Mouse (Mus musculus) stomach, embryonic 16.5 days (tissue): ENCODE measurements at regions not wholly inside any gene's neighbourhood (a gene's known extent, or its start where the extent isn't known, plus 50 kb on each side); places are given as distances from the start of the nearest gene placed in this dataset.

Experiments used
- ATAC-seq: fragments of 200-750 bp; cut with Nextera tagmentation; 2 replicates; pipeline ENCODE4 v1.8.0; 2017; ENCODE audit warnings: moderate number of reproducible peaks, moderate TSS enrichment; ENCODE audit not compliant: insufficient read depth, low FRiP score
- H3K27ac ChIP-seq: fragments of 300-500 bp; sonication (generic); 2 replicates; pipeline ENCODE4 v1.5.1; 2014; ENCODE audit warnings: low read length
- H3K27me3 ChIP-seq: fragments of 300-500 bp; sonication (generic); 2 replicates; pipeline ENCODE4 v1.6.1; 2014; ENCODE audit warnings: low read length, control low read depth, mixed read lengths; ENCODE audit not compliant: control insufficient read depth, insufficient read depth
- H3K36me3 ChIP-seq: fragments of 300-500 bp; sonication (generic); 2 replicates; pipeline ENCODE4 v1.6.1; 2014; ENCODE audit warnings: low read length; ENCODE audit not compliant: control insufficient read depth, insufficient read depth
- H3K4me1 ChIP-seq: fragments of 300-500 bp; sonication (generic); 2 replicates; pipeline ENCODE4 v1.6.1; 2014; ENCODE audit warnings: low read length, control low read depth, mixed read lengths; ENCODE audit not compliant: control insufficient read depth, insufficient read depth
- H3K4me2 ChIP-seq: fragments of 300-500 bp; sonication (generic); 2 replicates; pipeline ENCODE4 v1.6.1; 2014; ENCODE audit warnings: low read depth, low read length, mixed read lengths
- H3K4me3 ChIP-seq: fragments of 300-500 bp; sonication (generic); replicated peaks from 2 replicates; pipeline ENCODE4 v1.5.1; 2014; ENCODE audit warnings: mild to moderate bottlenecking, low read length
- H3K9ac ChIP-seq: fragments of 300-500 bp; sonication (generic); 2 replicates; pipeline ENCODE4 v1.6.1; 2014; ENCODE audit warnings: low read length
- H3K9me3 ChIP-seq: fragments of 300-500 bp; sonication (generic); replicated peaks from 2 replicates; pipeline ENCODE4 v1.6.1; 2016; ENCODE audit warnings: low read length, control low read depth; ENCODE audit not compliant: control insufficient read depth
- WGBS: fragments of 180-500 bp; shearing (Covaris S2); extraction: QIAGEN DNeasy Blood & Tissue Kit; methylation state at CpG from one replicate; pipeline ENCODE4 v1.1.7; 2014; 5-methylcytosine and 5-hydroxymethylcytosine counted together

GRCm38 (mm10) chr8:92130025-92130557 is 227.3 kb upstream of the Irx5 start:
- ATAC-seq, result peak; percentile 57; the same call in 1 of the 2 replicates
- no peak overlapping the region for H3K27ac ChIP-seq

GRCm38 (mm10) chr8:92129241-92130015 is 228.0 kb upstream of the Irx5 start:
- no peak overlapping the region for H3K27ac ChIP-seq
- H3K36me3 ChIP-seq, result no peaks in the 10 kb centered on the region
- no peak overlapping the region for H3K4me3 ChIP-seq
- no peak overlapping the region for H3K9ac ChIP-seq
- peaks cover 16% of the 10 kb centered on the region for H3K4me1 ChIP-seq
- H3K27me3 ChIP-seq, result peaks cover 15% of the 10 kb centered on the region
- WGBS, result 32% methylated on average over 6 of the region's 6 CpGs
- 0 out of 2 replicates have a peak, but pooled peaks cover 4% of the 10 kb centered on the region for H3K9me3 ChIP-seq
- H3K4me2 ChIP-seq, result no peak overlapping the region
- ATAC-seq, result peak; percentile 79

More at GRCm38 (mm10) chr8:92130025-92130557, 227.3 kb upstream of the Irx5 start:
- H3K27me3 ChIP-seq, result peaks cover 22% of the 10 kb centered on the region
- 29% methylated on average over 8 of the region's 8 CpGs for WGBS
- H3K9me3 ChIP-seq, result 0 out of 2 replicates have a peak, but pooled peaks cover 4% of the 10 kb centered on the region
- H3K4me1 ChIP-seq, result peaks cover 16% of the 10 kb centered on the region
- H3K36me3 ChIP-seq, result no peaks in the 10 kb centered on the region
- no peak overlapping the region for H3K4me3 ChIP-seq
- no peak overlapping the region for H3K9ac ChIP-seq
- H3K4me2 ChIP-seq, result no peak overlapping the region

- H3K9ac ChIP-seq, result no peak overlapping the region
- H3K9me3 ChIP-seq, result no peaks in the 10 kb centered on the region
- H3K4me3 ChIP-seq, result no peak overlapping the region
- no peaks in the 10 kb centered on the region; the same call in 1 of the 2 replicates for H3K27me3 ChIP-seq
- no peak for ATAC-seq
- H3K4me1 ChIP-seq, result peaks cover 16% of the 10 kb centered on the region
- 72% methylated on average over 2 of the region's 3 CpGs for WGBS
- H3K27ac ChIP-seq, result no peak overlapping the region
- H3K4me2 ChIP-seq, result no peak overlapping the region
- no peaks in the 10 kb centered on the region for H3K36me3 ChIP-seq
Measured at GRCm38 (mm10) chr8:92125631-92126030, 231.8 kb upstream of the Irx5 start.

GRCm38 (mm10) chr8:92121296-92121695 is 236.1 kb upstream of the Irx5 start:
- no peak overlapping the region for H3K4me3 ChIP-seq
- ATAC-seq, result no peak
- H3K4me2 ChIP-seq, result no peak overlapping the region
- WGBS, result 55% methylated on average over 2 of the region's 2 CpGs
- no peaks in the 10 kb centered on the region; the same call in 1 of the 2 replicates for H3K27me3 ChIP-seq
- H3K36me3 ChIP-seq, result no peaks in the 10 kb centered on the region
- H3K4me1 ChIP-seq, result no peaks in the 10 kb centered on the region
- H3K9ac ChIP-seq, result no peak overlapping the region
- H3K9me3 ChIP-seq, result no peaks in the 10 kb centered on the region
- H3K27ac ChIP-seq, result no peak overlapping the region

GRCm38 (mm10) chr8:92115479-92116267 is 241.8 kb upstream of the Irx5 start:
- 86% methylated on average over 15 of the region's 15 CpGs for WGBS
- Histone ChIP-seq H3K9me3 (no peaks in the 10 kb centered on the region), H3K27ac (no peak overlapping the region), H3K27me3 (no peaks in the 10 kb centered on the region; the same call in 1 of the 2 replicates), H3K4me2 (no peak overlapping the region), H3K36me3 (no peaks in the 10 kb centered on the region), H3K4me1 (peaks cover 6% of the 10 kb centered on the region; the same call in 1 of the 2 replicates), H3K9ac (no peak overlapping the region), H3K4me3 (no peak overlapping the region)
- ATAC-seq, result no peak

- Histone ChIP-seq H3K27me3 (no peaks in the 10 kb centered on the region; the same call in 1 of the 2 replicates), H3K4me3 (no peak overlapping the region; the same call in 1 of the 2 replicates), H3K4me1 (peaks cover 6% of the 10 kb centered on the region; the same call in 1 of the 2 replicates), H3K9ac (no peak overlapping the region), H3K9me3 (no peaks in the 10 kb centered on the region), H3K36me3 (no peaks in the 10 kb centered on the region), H3K4me2 (peak overlapping the region; percentile 15; the same call in 1 of the 2 replicates), H3K27ac (no peak overlapping the region)
- 26% methylated on average over 22 of the region's 22 CpGs for WGBS
- no peak for ATAC-seq
Measured at GRCm38 (mm10) chr8:92114311-92115275, 242.8 kb upstream of the Irx5 start.

- WGBS, result 21% methylated on average over 9 of the region's 9 CpGs
- H3K9ac ChIP-seq, result no peak overlapping the region
Measured at GRCm38 (mm10) chr8:92113901-92114300, 243.5 kb upstream of the Irx5 start.

GRCm38 (mm10) chr8:92113386-92113785 is 244.0 kb upstream of the Irx5 start:
- Histone ChIP-seq H3K27me3 (no peaks in the 10 kb centered on the region), H3K4me2 (no peak overlapping the region), H3K9ac (no peak overlapping the region), H3K9me3 (no peaks in the 10 kb centered on the region), H3K4me1 (peaks cover 6% of the 10 kb centered on the region; the same call in 1 of the 2 replicates), H3K36me3 (no peaks in the 10 kb centered on the region), H3K27ac (no peak overlapping the region), H3K4me3 (no peak overlapping the region)
- WGBS, result 78% methylated on average over 4 of the region's 4 CpGs
- ATAC-seq, result no peak

More at GRCm38 (mm10) chr8:92113901-92114300, 243.5 kb upstream of the Irx5 start:
- Histone ChIP-seq H3K27ac (no peak overlapping the region), H3K4me1 (peaks cover 6% of the 10 kb centered on the region; the same call in 1 of the 2 replicates), H3K27me3 (no peaks in the 10 kb centered on the region; the same call in 1 of the 2 replicates), H3K36me3 (no peaks in the 10 kb centered on the region), H3K4me2 (no peak overlapping the region), H3K9me3 (no peaks in the 10 kb centered on the region), H3K4me3 (no peak overlapping the region)
- no peak for ATAC-seq
